Mouse (Mus musculus) testis, adult 2 months (tissue): ENCODE measurements at regions not wholly inside any gene's neighbourhood (a gene's known extent, or its start where the extent isn't known, plus 50 kb on each side); places are given as distances from the start of the nearest gene placed in this dataset.

Experiments
- CTCF ChIP-seq: fragments of 200-500 bp; IDR thresholded peaks from 2 replicates; pipeline ENCODE4 v1.5.1; 2012; ENCODE audit warnings: low read depth, mild to moderate bottlenecking, inconsistent platforms, low read length, moderate library complexity; ENCODE audit not compliant: control insufficient read depth, insufficient read depth, insufficient replicate concordance
- POLR2A ChIP-seq: fragments of 200-500 bp; IDR thresholded peaks from 2 replicates; pipeline ENCODE4 v1.6.1; 2012; ENCODE audit warnings: low read depth, mild to moderate bottlenecking, inconsistent platforms, low read length, moderate library complexity; ENCODE audit not compliant: control insufficient read depth

DNA sequence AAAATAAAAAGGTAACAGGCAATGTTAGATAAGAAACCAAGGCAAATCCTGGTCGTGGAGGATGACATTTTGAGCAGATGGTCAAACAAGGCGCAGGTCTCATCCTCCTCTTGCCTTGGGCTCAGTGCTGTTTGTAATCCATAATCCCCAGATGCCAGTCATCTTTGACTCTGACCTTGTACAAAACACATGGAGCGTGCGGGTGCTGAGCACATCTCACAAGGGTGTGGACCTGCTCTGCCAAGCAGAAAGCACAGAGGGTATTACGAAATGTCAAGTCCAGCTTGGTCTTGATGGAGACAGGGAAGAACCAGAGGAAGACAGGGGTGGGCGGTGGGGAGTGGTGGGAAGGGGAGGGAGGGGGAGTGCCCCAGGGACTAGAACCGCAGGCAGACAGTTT lies 116.9 kb upstream of the Auts2 start:
- TF ChIP-seq CTCF (no peak), POLR2A (no peak)
